Mouse (Mus musculus) erythroblast, embryonic 14.5 days (primary cell): ENCODE measurements at regions not wholly inside any gene's neighbourhood (a gene's known extent, or its start where the extent isn't known, plus 50 kb on each side); places are given as distances from the start of the nearest gene placed in this dataset.

Experiments used
- H3K27me3 ChIP-seq: 2 replicates; pipeline ENCODE4 v1.6.1; 2012; ENCODE audit warnings: inconsistent platforms; ENCODE audit not compliant: control insufficient read depth
- H3K36me3 ChIP-seq: 2 replicates; pipeline ENCODE4 v1.6.1; 2012; ENCODE audit warnings: mild to moderate bottlenecking, inconsistent platforms; ENCODE audit not compliant: control insufficient read depth
- H3K4me1 ChIP-seq: 2 replicates; pipeline ENCODE4 v1.6.1; 2012; ENCODE audit warnings: inconsistent platforms; ENCODE audit not compliant: control insufficient read depth
- H3K4me3 ChIP-seq: replicated peaks from 2 replicates; pipeline ENCODE3; 2012; ENCODE audit warnings: moderate library complexity, mild to moderate bottlenecking, inconsistent platforms
- H3K9me3 ChIP-seq: 2 replicates; pipeline ENCODE4 v1.6.1; 2012; ENCODE audit warnings: low read length, inconsistent platforms, mixed read lengths; ENCODE audit not compliant: control insufficient read depth
- GATA1 ChIP-seq: IDR thresholded peaks from 2 replicates; pipeline ENCODE4 v1.6.1; 2012; ENCODE audit warnings: low read length, inconsistent platforms, mixed read lengths
- TAL1 ChIP-seq: IDR thresholded peaks from 3 replicates; pipeline ENCODE4 v1.6.1; 2012; ENCODE audit warnings: low read length, inconsistent platforms, mixed read lengths

- peak; percentile 22; the same call in 1 of the 3 replicates for TF ChIP-seq TAL1
- TF ChIP-seq GATA1 = no peak
- Histone ChIP-seq H3K4me3 (peak overlapping the region; percentile 28), H3K4me1 (peaks cover 29% of the 10 kb centered on the region), H3K36me3 (no peaks in the 10 kb centered on the region), H3K9me3 (no peaks in the 10 kb centered on the region), H3K27me3 (no peaks in the 10 kb centered on the region)
Observed at GRCm38 (mm10) chr1:179854288-179854965, 50.9 kb upstream of the Ahctf1 start.
